Mouse (Mus musculus) bone marrow, adult 2 months (tissue): ENCODE measurements around the gene Lamp5. TPM values are rescaled to one million over a fixed set of nuclear protein-coding genes. Genes with fewer than 3 reads are reported as not detected.

Source experiments
- H3K27ac ChIP-seq: fragments of 200-500 bp; 2 replicates; pipeline ENCODE4 v1.5.1; 2012; ENCODE audit warnings: low read depth, mild to moderate bottlenecking, control low read depth, inconsistent platforms, low read length; ENCODE audit not compliant: control insufficient read depth, poor library complexity, insufficient read depth
- H3K4me1 ChIP-seq: fragments of 200-500 bp; 2 replicates; pipeline ENCODE4 v1.6.1; 2011; ENCODE audit warnings: low read length; ENCODE audit not compliant: control insufficient read depth, insufficient read depth
- H3K4me3 ChIP-seq: fragments of 200-500 bp; replicated peaks from 2 replicates; pipeline ENCODE3; 2011; ENCODE audit warnings: mild to moderate bottlenecking, low read depth, low read length, control low read depth; ENCODE audit not compliant: control insufficient read depth
- CTCF ChIP-seq: fragments of 200-500 bp; IDR thresholded peaks from 2 replicates; pipeline ENCODE4 v1.5.1; 2011; ENCODE audit warnings: low read length, control low read depth; ENCODE audit not compliant: control insufficient read depth, insufficient read depth
- POLR2A ChIP-seq: fragments of 200-500 bp; IDR thresholded peaks from 2 replicates; pipeline ENCODE4 v1.6.1; 2011; ENCODE audit warnings: low read depth, mild to moderate bottlenecking, control low read depth, low read length, borderline replicate concordance; ENCODE audit not compliant: control insufficient read depth
- WGBS: fragments of 180-500 bp; shearing (Covaris S2); methylation state at CpG from one replicate; pipeline ENCODE4 v1.1.7; 2018; 5-methylcytosine and 5-hydroxymethylcytosine counted together
- polyA plus RNA-seq: library from polyadenylated mRNA; stranded (reverse); fragments of >200 nt; gene quantifications from 2 replicates; pipeline ENCODE4 v1.2.4, GENCODE M21; 2011; ENCODE audit warnings: low replicate concordance; ENCODE audit not compliant: missing spikeins, insufficient read depth, insufficient read length

Gene Lamp5
- polyA plus RNA-seq, 1 experiment, result not detected

DNA sequence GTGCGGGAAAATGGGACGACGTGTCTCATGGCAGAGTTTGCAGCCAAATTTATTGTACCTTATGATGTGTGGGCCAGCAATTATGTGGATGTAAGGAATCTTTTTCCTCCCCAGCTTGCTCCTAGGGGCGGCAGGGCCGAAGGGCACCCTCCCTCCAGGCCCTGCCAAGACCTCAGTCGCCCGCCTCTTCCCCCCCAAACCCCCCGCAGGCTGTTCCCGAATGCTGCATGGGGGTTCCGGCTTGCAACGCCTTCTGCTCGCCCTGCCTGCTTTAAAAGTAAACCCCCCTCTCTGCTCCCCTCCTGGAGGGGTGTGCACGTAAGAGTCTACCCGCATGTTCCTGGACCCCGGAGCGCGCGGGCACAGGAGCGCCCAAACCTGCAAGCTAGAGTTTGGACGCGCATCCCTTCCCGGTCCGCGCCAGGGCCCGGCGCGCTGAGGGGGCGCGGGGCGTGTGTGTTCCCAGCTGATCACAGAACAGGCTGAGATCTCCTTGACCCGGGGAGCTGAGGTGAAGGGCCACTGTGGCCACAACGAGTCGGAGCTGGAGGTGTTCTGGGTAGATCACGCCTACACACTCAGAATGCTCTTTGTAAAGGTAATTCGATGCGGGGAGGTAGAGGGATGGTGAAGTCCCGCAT lies 7.1 kb downstream of the Lamp5 start:
- no peaks in the 10 kb centered on the region for H3K4me1 ChIP-seq
- no peak overlapping the region for H3K27ac ChIP-seq
- H3K4me3 ChIP-seq, result no peak overlapping the region
- TF ChIP-seq POLR2A (no peak), CTCF (no peak)
- 5% methylated on average over 37 of the region's 37 CpGs for WGBS

DNA sequence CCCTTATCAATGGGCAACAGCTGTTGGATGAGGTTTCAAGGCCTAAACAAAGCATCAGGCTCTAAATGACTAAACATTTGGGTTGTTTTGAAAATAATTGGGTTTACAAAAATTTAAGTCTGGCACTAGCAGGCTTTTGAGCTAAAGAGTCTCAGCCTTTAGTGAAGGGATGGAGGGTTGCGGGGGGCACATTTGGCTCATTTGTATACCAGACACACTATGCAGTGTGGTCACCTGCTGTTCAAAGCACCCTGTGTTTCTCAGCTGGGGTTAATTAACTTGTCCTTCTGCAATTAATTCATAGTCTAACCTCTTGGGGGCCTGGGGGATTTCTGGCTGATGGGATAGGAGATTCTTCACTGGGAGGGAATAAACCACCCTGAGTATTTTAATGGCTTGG lies 12.3 kb downstream of the Lamp5 start:
- TF ChIP-seq CTCF (no peak), POLR2A (no peak)
- WGBS, result 90% methylated on average over 1 of the region's 1 CpGs
- Histone ChIP-seq H3K4me1 (no peaks in the 10 kb centered on the region), H3K4me3 (no peak overlapping the region), H3K27ac (no peak overlapping the region)

DNA sequence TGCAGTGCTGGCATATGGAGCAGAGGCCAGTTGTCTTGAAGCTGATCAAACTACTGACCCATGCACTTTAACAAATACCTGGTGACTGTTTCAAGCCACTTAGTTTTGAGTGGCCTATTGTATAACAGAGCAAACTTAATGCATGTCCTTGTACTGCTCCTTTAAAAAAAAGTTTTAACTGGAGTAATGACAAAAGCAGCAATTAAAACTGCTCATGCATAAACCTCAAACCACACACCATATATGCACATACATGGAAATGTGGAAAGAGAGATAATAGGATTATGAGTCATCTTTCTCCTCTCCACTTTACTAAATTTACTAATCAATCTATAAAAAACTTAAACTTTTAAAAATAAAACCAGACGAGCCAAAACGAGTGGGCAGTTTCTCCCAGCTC lies 43.9 kb downstream of the Lamp5 start:
- no peaks in the 10 kb centered on the region for H3K4me1 ChIP-seq
- WGBS, result 18% methylated on average over 2 of the region's 2 CpGs

DNA sequence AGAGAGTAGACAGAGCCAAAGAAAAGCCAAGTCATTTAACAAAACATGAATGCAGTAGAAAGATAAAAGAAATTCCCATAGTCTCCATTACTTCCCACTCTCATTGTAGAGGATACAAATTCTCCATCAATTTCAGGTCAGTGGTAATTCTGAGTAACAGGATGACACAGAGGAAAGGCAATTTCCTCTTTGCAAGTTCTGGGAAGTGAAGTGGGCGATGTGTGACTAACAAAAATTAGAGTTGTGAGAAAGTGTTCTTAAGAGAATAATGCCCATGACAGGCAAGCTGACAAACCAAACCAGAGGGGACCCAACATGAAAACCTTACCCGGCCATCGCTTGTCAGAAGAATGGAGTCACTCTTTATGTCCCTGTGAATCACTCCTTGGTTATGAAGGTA lies 45.1 kb downstream of the Lamp5 start:
- TF ChIP-seq CTCF (no peak), POLR2A (no peak)
- 61% methylated on average over 3 of the region's 3 CpGs for WGBS
- no peaks in the 10 kb centered on the region for H3K4me1 ChIP-seq
- no peak overlapping the region for H3K4me3 ChIP-seq
- no peak overlapping the region for H3K27ac ChIP-seq

More for the DNA sequence above, 43.9 kb downstream of the Lamp5 start:
- TF ChIP-seq CTCF, result no peak
- no peak for TF ChIP-seq POLR2A
- Histone ChIP-seq H3K4me3 (no peak overlapping the region), H3K27ac (no peak overlapping the region)

DNA sequence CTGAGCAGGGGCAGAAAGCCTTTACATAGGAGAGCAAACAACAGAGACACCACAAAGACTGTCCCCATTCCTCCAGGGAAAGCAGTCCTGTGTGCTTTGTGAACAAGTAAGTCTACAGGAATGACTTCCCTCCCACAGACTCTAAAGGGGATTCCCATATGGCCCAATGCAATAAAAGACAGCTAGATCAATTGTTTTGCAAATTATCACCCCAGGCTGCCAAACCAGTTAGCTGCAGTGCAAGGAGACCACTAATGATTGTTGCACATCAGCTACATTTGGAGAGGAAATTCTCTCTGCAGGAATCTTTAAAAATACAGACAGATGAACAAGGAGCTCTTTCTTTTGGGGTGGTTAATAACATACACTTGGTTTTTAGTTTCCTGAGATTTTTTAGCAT lies 55.6 kb downstream of the Lamp5 start:
- TF ChIP-seq CTCF, result no peak
- TF ChIP-seq POLR2A, result no peak
- no peak overlapping the region for H3K27ac ChIP-seq
- H3K4me1 ChIP-seq, result no peaks in the 10 kb centered on the region
- no peak overlapping the region for H3K4me3 ChIP-seq

DNA sequence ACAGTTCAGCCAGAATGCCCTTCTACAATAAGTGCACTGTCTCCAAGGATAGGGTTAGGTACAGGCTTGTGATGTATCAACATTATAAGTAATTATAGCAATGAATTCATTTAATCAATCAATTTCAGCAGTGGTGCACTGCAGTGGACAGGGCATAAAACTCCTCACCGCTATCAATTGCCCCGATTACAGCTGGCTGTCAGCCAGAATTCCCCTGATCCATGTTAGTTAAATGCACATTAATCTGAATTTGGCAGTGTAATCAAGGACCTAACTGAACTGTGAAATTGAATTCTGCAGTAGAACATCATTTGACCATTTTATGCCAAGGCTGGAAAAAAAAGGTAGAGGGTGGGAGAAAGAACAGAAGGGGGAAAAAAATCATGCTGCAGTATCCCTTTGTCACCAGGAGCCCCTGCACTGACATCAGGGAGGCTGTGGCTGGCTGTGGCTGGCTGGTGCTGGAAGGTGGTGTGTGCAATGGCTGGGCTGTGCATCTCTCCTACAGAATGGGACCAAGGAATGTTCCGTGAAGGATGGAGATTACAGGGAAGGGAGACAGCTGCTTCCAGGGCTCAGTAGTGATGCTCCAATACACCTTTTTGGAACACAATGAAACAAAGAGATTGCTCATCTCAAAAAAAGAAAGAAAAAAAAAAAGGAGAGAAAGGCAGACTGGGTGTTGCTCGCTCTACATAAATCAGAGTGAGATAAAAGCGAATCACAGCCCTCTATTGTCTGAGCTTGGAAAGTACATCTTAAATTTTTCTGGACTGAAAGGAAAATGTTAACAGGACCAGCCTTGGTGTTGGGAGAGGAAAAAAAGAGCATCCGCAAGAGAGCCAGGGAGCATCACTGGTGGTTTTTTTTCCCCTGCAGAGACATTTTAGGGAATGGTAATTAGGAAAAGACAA lies 56.3 kb downstream of the Lamp5 start:
- Histone ChIP-seq H3K27ac (no peak overlapping the region), H3K4me1 (no peaks in the 10 kb centered on the region), H3K4me3 (no peak overlapping the region)
- TF ChIP-seq POLR2A, result no peak
- no peak for TF ChIP-seq CTCF
- WGBS, result 83% methylated on average over 6 of the region's 6 CpGs

DNA sequence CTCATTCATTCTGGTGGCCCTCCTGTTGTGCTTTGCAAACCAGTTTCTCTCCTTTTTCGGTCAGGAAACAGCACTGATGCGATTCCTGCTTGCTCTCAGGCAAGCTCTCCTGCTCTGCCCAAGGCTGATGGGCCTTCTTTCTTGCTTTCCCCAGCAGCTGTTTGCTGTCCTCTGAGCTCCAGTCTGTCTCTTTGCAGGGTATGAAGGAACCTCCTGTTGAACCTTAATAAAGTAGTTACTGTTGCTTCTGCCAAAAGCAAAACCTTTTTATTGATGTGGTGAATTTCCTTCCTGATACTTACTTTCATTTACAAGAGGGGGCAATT lies 57.0 kb downstream of the Lamp5 start:
- TF ChIP-seq CTCF (no peak), POLR2A (no peak)
- H3K27ac ChIP-seq, result no peak overlapping the region
- H3K4me3 ChIP-seq, result no peak overlapping the region
- no peaks in the 10 kb centered on the region for H3K4me1 ChIP-seq
- WGBS, result 26% methylated on average over 2 of the region's 2 CpGs

DNA sequence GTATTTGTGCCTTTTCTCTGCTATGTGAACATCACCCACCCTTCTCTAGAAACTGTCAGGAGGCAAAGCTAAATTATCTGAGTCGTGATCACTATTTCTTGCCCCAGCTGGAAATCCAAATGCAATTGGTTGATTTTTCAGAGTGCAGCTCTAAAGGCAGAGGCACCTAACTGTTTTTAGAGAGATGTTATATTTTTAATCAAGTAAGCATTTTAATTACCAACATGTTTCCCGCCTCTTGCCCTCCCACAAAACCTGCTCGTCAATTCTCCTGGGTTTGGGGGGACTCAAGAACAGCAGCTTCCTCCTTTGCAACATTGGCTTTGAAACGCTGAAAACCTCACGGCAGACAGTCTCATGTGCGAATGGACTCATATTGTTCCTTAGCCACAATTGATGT lies 61.3 kb downstream of the Lamp5 start:
- no peak overlapping the region for H3K4me3 ChIP-seq
- no peak for TF ChIP-seq CTCF
- no peak for TF ChIP-seq POLR2A
- 45% methylated on average over 6 of the region's 6 CpGs for WGBS
- no peaks in the 10 kb centered on the region for H3K4me1 ChIP-seq
- H3K27ac ChIP-seq, result no peak overlapping the region

DNA sequence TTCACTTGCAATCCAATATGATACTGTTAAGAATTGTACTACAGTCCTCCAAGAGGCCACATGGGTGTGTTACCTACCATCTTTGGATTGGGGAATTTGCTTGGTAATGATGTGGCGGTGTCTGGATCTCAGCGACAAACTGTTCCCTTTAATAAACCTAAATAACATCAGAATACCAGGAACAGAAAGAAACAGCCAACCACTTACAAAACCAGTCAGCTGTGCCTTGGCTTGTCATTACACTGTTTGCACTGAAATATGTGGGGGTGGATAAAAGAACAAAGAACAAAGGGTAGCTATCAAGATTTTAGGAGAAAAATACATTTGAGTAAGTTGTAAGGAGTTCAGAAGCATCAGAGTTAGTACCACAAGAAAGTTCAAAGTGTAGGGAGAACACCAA lies 66.0 kb downstream of the Lamp5 start:
- Histone ChIP-seq H3K27ac (no peak overlapping the region), H3K4me1 (no peaks in the 10 kb centered on the region), H3K4me3 (no peak overlapping the region)
- TF ChIP-seq POLR2A, result no peak
- no peak for TF ChIP-seq CTCF
- 89% methylated on average over 2 of the region's 2 CpGs for WGBS
